Mouse (Mus musculus): ENCODE data around the gene Slc24a1. TPM values are rescaled to one million over a fixed set of nuclear protein-coding genes. Genes with fewer than 3 reads are reported as not detected.

The Slc24a1 gene
- polyA plus RNA-seq, 1 experiment: 0.70 TPM

GRCm38 (mm10) chr9:64952055-64952454 is 648 bp upstream of the Slc24a1 start:
- no peak overlapping the region for H3K27ac ChIP-seq (ENCODE audit: control insufficient read depth, insufficient read depth, low read depth, low read length)
- TF ChIP-seq CTCF (IDR thresholded peaks at IDR 0.05; ENCODE audit: control insufficient read depth, insufficient read depth, insufficient replicate concordance, low read depth, low read length): no peak
- TF ChIP-seq POLR2A (IDR thresholded peaks at IDR 0.05; ENCODE audit: control insufficient read depth, low read depth, low read length): no peak
- no peaks in the 10 kb centered on the region for H3K27me3 ChIP-seq (ENCODE audit: control insufficient read depth, insufficient read depth, low read length)
- H3K36me3 ChIP-seq (ENCODE audit: control insufficient read depth, insufficient read depth, low read length): no peaks in the 10 kb centered on the region
- peaks cover 16% of the 10 kb centered on the region for H3K4me1 ChIP-seq (ENCODE audit: control insufficient read depth, insufficient read depth, low read length)
- no peak overlapping the region for H3K4me3 ChIP-seq (ENCODE audit: control insufficient read depth, low read depth, low read length)

- H3K4me1 ChIP-seq (ENCODE audit: control insufficient read depth, insufficient read depth, low read length): peaks cover 12% of the 10 kb centered on the region
- no peak overlapping the region for H3K27ac ChIP-seq (ENCODE audit: control insufficient read depth, insufficient read depth, low read depth, low read length)
- no peak overlapping the region for H3K4me3 ChIP-seq (ENCODE audit: control insufficient read depth, low read depth, low read length)
- TF ChIP-seq CTCF (IDR thresholded peaks at IDR 0.05; ENCODE audit: control insufficient read depth, insufficient read depth, insufficient replicate concordance, low read depth, low read length) (no peak), POLR2A (IDR thresholded peaks at IDR 0.05; ENCODE audit: control insufficient read depth, low read depth, low read length) (no peak)
- no peaks in the 10 kb centered on the region for H3K36me3 ChIP-seq (ENCODE audit: control insufficient read depth, insufficient read depth, low read length)
- H3K27me3 ChIP-seq (ENCODE audit: control insufficient read depth, insufficient read depth, low read length): no peaks in the 10 kb centered on the region
These were observed 3.8 kb downstream of the Slc24a1 start for GRCm38 (mm10) chr9:64947483-64948095.

GRCm38 (mm10) chr9:64943997-64944396 is 7.4 kb downstream of the Slc24a1 start:
- Histone ChIP-seq H3K27ac (ENCODE audit: control insufficient read depth, insufficient read depth, low read depth, low read length) (no peak overlapping the region), H3K4me1 (ENCODE audit: control insufficient read depth, insufficient read depth, low read length) (peaks cover 8% of the 10 kb centered on the region), H3K36me3 (ENCODE audit: control insufficient read depth, insufficient read depth, low read length) (no peaks in the 10 kb centered on the region), H3K4me3 (ENCODE audit: control insufficient read depth, low read depth, low read length) (no peak overlapping the region), H3K27me3 (ENCODE audit: control insufficient read depth, insufficient read depth, low read length) (no peaks in the 10 kb centered on the region)
- TF ChIP-seq POLR2A (IDR thresholded peaks at IDR 0.05; ENCODE audit: control insufficient read depth, low read depth, low read length) (no peak), CTCF (IDR thresholded peaks at IDR 0.05; ENCODE audit: control insufficient read depth, insufficient read depth, insufficient replicate concordance, low read depth, low read length) (no peak)

- Histone ChIP-seq H3K4me3 (ENCODE audit: control insufficient read depth, low read depth, low read length) (no peak overlapping the region), H3K36me3 (ENCODE audit: control insufficient read depth, insufficient read depth, low read length) (no peaks in the 10 kb centered on the region), H3K27ac (ENCODE audit: control insufficient read depth, insufficient read depth, low read depth, low read length) (no peak overlapping the region), H3K4me1 (ENCODE audit: control insufficient read depth, insufficient read depth, low read length) (peaks cover 2% of the 10 kb centered on the region), H3K27me3 (ENCODE audit: control insufficient read depth, insufficient read depth, low read length) (no peaks in the 10 kb centered on the region)
- no peak for TF ChIP-seq CTCF (IDR thresholded peaks at IDR 0.05; ENCODE audit: control insufficient read depth, insufficient read depth, insufficient replicate concordance, low read depth, low read length)
- no peak for TF ChIP-seq POLR2A (IDR thresholded peaks at IDR 0.05; ENCODE audit: control insufficient read depth, low read depth, low read length)
These were observed 9.8 kb downstream of the Slc24a1 start for GRCm38 (mm10) chr9:64941650-64942049.

- no peaks in the 10 kb centered on the region for H3K27me3 ChIP-seq (ENCODE audit: control insufficient read depth, insufficient read depth, low read length)
- H3K4me3 ChIP-seq (ENCODE audit: control insufficient read depth, low read depth, low read length): no peak overlapping the region
- peaks cover 4% of the 10 kb centered on the region for H3K4me1 ChIP-seq (ENCODE audit: control insufficient read depth, insufficient read depth, low read length)
- no peak overlapping the region for H3K27ac ChIP-seq (ENCODE audit: control insufficient read depth, insufficient read depth, low read depth, low read length)
- TF ChIP-seq POLR2A (IDR thresholded peaks at IDR 0.05; ENCODE audit: control insufficient read depth, low read depth, low read length): no peak
- TF ChIP-seq CTCF (IDR thresholded peaks at IDR 0.05; ENCODE audit: control insufficient read depth, insufficient read depth, insufficient replicate concordance, low read depth, low read length): no peak
- H3K36me3 ChIP-seq (ENCODE audit: control insufficient read depth, insufficient read depth, low read length): no peaks in the 10 kb centered on the region
These were observed 10.6 kb downstream of the Slc24a1 start for GRCm38 (mm10) chr9:64940731-64941346.

- Histone ChIP-seq H3K4me1 (ENCODE audit: control insufficient read depth, insufficient read depth, low read length) (peaks cover 11% of the 10 kb centered on the region), H3K27ac (ENCODE audit: control insufficient read depth, insufficient read depth, low read depth, low read length) (no peak overlapping the region), H3K27me3 (ENCODE audit: control insufficient read depth, insufficient read depth, low read length) (no peaks in the 10 kb centered on the region), H3K4me3 (ENCODE audit: control insufficient read depth, low read depth, low read length) (no peak overlapping the region), H3K36me3 (ENCODE audit: control insufficient read depth, insufficient read depth, low read length) (no peaks in the 10 kb centered on the region)
- TF ChIP-seq POLR2A (IDR thresholded peaks at IDR 0.05; ENCODE audit: control insufficient read depth, low read depth, low read length) (no peak), CTCF (IDR thresholded peaks at IDR 0.05; ENCODE audit: control insufficient read depth, insufficient read depth, insufficient replicate concordance, low read depth, low read length) (no peak)
These were observed 11.6 kb downstream of the Slc24a1 start for GRCm38 (mm10) chr9:64939790-64940189.

- H3K4me1 ChIP-seq (ENCODE audit: control insufficient read depth, insufficient read depth, low read length): peaks cover 13% of the 10 kb centered on the region
- H3K36me3 ChIP-seq (ENCODE audit: control insufficient read depth, insufficient read depth, low read length): no peaks in the 10 kb centered on the region
- H3K27me3 ChIP-seq (ENCODE audit: control insufficient read depth, insufficient read depth, low read length): no peaks in the 10 kb centered on the region
- TF ChIP-seq CTCF (IDR thresholded peaks at IDR 0.05; ENCODE audit: control insufficient read depth, insufficient read depth, insufficient replicate concordance, low read depth, low read length) (no peak), POLR2A (IDR thresholded peaks at IDR 0.05; ENCODE audit: control insufficient read depth, low read depth, low read length) (no peak)
- H3K27ac ChIP-seq (ENCODE audit: control insufficient read depth, insufficient read depth, low read depth, low read length): no peak overlapping the region
- no peak overlapping the region for H3K4me3 ChIP-seq (ENCODE audit: control insufficient read depth, low read depth, low read length)
These were observed 12.1 kb downstream of the Slc24a1 start for GRCm38 (mm10) chr9:64939281-64939680.
